Mouse (Mus musculus) liver, adult 10 weeks (tissue): ENCODE data around the gene Bmi1. TPM values are rescaled to one million over a fixed set of nuclear protein-coding genes. Genes with fewer than 3 reads are reported as not detected.

Source experiments
- polyA plus RNA-seq: library from polyadenylated mRNA; stranded (reverse); fragments of 350-450 nt; fragmentation: Illumina TruSeq; extraction: RNeasy Lipid Tissue Mini Kit (QIAGEN cat#74804); gene quantifications from one replicate; pipeline ENCODE4 v1.2.3, GENCODE M21; 2014; ENCODE audit warnings: low read depth, low replicate concordance

Gene Bmi1
- polyA plus RNA-seq = 44.6 TPM

GRCm38 (mm10) chr2:18676936-18677491 is at the start of gene Bmi1:
Gene Bmi1 (plus strand): TSS chr2:18677018.

DNA sequence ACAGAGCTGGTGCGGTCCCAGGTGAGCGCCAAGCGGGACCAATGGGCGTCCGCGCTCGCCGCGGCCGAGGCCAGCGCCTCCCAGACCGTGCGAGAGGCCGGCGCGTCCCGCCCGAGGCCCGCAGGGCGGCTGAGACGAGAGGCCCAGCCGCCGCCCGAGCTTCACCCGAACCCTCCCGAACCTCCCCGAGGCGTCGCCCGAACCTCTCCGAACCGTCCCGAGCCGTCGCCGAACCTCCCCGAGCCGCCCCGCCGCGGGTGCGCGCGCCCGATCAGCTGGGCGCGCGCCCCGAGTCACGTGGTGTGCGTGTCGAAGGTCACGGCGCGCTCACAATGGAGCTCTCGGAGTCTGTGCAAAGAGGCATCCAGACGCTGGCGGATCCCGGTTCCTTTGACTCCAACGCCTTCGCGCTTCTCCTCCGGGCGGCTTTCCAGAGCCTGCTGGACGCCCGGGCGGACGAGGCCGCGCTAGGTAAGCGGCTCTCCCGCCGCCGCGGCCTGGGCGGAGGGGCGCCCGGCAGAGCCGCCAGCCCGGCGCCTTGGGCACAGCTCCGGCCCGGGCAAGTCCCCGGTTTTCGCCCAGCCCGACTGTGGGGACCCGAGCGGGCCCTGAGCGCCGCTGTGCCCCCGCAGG is 4.6 kb upstream of the Bmi1 start, which contains the start of gene Commd3:
Gene Commd3, plus strand, starts transcription at position 252 of the 633 bp plus-strand sequence.

DNA sequence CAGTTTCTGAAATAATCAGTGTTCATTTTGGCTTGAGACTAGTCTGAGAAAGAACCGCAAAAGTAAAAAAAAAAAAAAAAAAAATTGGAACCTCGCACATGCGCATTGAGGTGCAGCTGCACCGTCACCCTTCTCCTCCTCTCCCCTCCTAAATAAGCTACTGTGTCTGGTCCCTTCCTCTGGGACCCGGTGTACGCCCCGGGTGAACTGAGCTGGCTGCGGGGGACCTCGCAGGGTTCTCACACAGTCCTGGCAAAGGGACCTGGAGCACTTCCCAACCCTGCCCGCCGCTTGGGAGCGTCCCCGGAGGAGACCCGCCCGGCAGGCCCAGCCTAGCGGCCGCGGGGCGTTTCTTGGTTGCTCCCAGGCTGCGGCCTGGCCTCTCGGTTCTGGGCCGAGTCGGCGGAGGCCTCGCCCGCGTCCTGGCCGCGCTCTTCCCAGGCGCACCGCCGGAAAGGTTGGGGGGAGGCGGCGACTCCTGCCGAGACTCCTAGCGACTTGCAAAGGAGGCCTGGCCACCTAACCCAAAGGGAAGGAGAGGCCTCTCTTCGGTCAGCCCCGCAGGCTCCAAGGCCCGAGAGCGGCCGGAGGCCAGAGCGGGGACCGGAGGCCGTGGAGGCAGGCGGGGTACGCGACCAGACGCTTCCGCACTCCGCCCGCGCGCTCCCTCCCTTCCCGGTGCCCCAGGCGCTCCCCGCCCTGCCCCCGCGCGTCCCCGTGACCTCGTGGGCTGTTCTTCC is 17.2 kb downstream of the Bmi1 start, which contains the start of gene Spag6:
Gene Spag6, plus strand, starts transcription at position 162 of the 740 bp plus-strand sequence.

Other genes with a start within 250 kb of the Bmi1 start
- 286 TPM for gene Commd3, start 4.6 kb upstream of the Bmi1 start, polyA plus RNA-seq
- not detected for gene Spag6, start 17.0 kb downstream of the Bmi1 start, polyA plus RNA-seq